Mouse (Mus musculus) limb, embryonic 13.5 days (tissue): ENCODE measurements at regions not wholly inside any gene's neighbourhood (a gene's known extent, or its start where the extent isn't known, plus 50 kb on each side); places are given as distances from the start of the nearest gene placed in this dataset.

Experiments
- ATAC-seq: fragments of 200-750 bp; cut with Nextera tagmentation; 2 replicates; pipeline ENCODE4 v1.8.0; 2017; ENCODE audit warnings: low read depth, moderate number of reproducible peaks, moderate TSS enrichment; ENCODE audit not compliant: low FRiP score
- H3K27ac ChIP-seq: fragments of 300-500 bp; sonication (generic); 2 replicates; pipeline ENCODE4 v1.5.1; 2015; ENCODE audit warnings: inconsistent platforms, mild to moderate bottlenecking, moderate library complexity
- H3K27me3 ChIP-seq: fragments of 300-500 bp; sonication (generic); 2 replicates; pipeline ENCODE4 v1.6.1; 2015; ENCODE audit warnings: mild to moderate bottlenecking, inconsistent platforms
- H3K36me3 ChIP-seq: fragments of 300-500 bp; sonication (generic); 2 replicates; pipeline ENCODE4 v1.6.1; 2015; ENCODE audit warnings: inconsistent platforms, mild to moderate bottlenecking, moderate library complexity
- H3K4me1 ChIP-seq: fragments of 300-500 bp; sonication (generic); 2 replicates; pipeline ENCODE4 v1.6.1; 2015; ENCODE audit warnings: inconsistent platforms
- H3K4me2 ChIP-seq: fragments of 300-500 bp; sonication (generic); replicated peaks from 2 replicates; pipeline ENCODE4 v1.6.1; 2015; ENCODE audit warnings: inconsistent platforms, mild to moderate bottlenecking, moderate library complexity
- H3K4me3 ChIP-seq: fragments of 300-500 bp; sonication (generic); 2 replicates; pipeline ENCODE4 v1.5.1; 2015; ENCODE audit warnings: moderate library complexity, mild to moderate bottlenecking, inconsistent platforms
- H3K9ac ChIP-seq: fragments of 300-500 bp; sonication (generic); 2 replicates; pipeline ENCODE4 v1.6.1; 2015; ENCODE audit warnings: mild to moderate bottlenecking, inconsistent platforms
- H3K9me3 ChIP-seq: fragments of 300-500 bp; sonication (generic); 2 replicates; pipeline ENCODE4 v1.6.1; 2016; ENCODE audit warnings: inconsistent platforms
- WGBS: fragments of 180-500 bp; shearing (Covaris S2); methylation state at CpG from one replicate; pipeline ENCODE4 v1.1.7; 2015; 5-methylcytosine and 5-hydroxymethylcytosine counted together

GRCm38 (mm10) chr3:63187836-63188440 is 53.4 kb upstream of the Mme start:
- Histone ChIP-seq H3K27me3 (no peaks in the 10 kb centered on the region), H3K36me3 (no peaks in the 10 kb centered on the region), H3K27ac (no peak overlapping the region), H3K4me2 (no peak overlapping the region), H3K9me3 (no peaks in the 10 kb centered on the region), H3K4me1 (peaks cover 10% of the 10 kb centered on the region), H3K9ac (no peak overlapping the region), H3K4me3 (no peak overlapping the region)
- WGBS, result 62% methylated on average over 3 of the region's 3 CpGs
- ATAC-seq, result no peak
